Mouse (Mus musculus) MEL (cell line): ENCODE measurements around the gene Cdca3. TPM values are rescaled to one million over a fixed set of nuclear protein-coding genes. Genes with fewer than 3 reads are reported as not detected.
A peak's percentile ranks its signal among the peaks of the same experiment; 100 is the strongest.

ENCODE experiments used
- DNase-seq: peaks from one replicate; pipeline ENCODE4 v3.0.0; 2011; ENCODE audit warnings: low read depth, low spot score
- H3K27ac ChIP-seq: 2 replicates; pipeline ENCODE4 v1.5.1; 2012; ENCODE audit warnings: low read depth, mild to moderate bottlenecking, control low read depth, low read length, moderate library complexity; ENCODE audit not compliant: control insufficient read depth
- H3K27me3 ChIP-seq, 2 experiments: fragments of 150-350 bp in 1 of 2; sonication (generic) in 1 of 2; 2 replicates each; pipeline ENCODE4 v1.6.1; 2012; ENCODE audit warnings: low read length in 2 of 2, mild to moderate bottlenecking in 2 of 2, improper control_type of control experiment in 1 of 2, moderate library complexity in 1 of 2; ENCODE audit not compliant: insufficient read depth in 2 of 2, control insufficient read depth in 1 of 2
- H3K36me3 ChIP-seq, 2 experiments: 2 replicates each; pipeline ENCODE4 v1.6.1; 2012 to 2014; ENCODE audit warnings: low read length in 2 of 2, improper control_type of control experiment in 1 of 2, inconsistent platforms in 1 of 2, mild to moderate bottlenecking in 1 of 2; ENCODE audit not compliant: insufficient read depth in 2 of 2, control insufficient read depth in 1 of 2
- H3K4me1 ChIP-seq, 2 experiments: fragments of 150-350 bp in 1 of 2; sonication (generic) in 1 of 2; 2 replicates each; pipeline ENCODE4 v1.6.1; 2012; ENCODE audit warnings: low read length in 2 of 2, improper control_type of control experiment in 1 of 2, mild to moderate bottlenecking in 1 of 2; ENCODE audit not compliant: insufficient read depth in 2 of 2, control insufficient read depth in 1 of 2
- H3K4me3 ChIP-seq, 2 experiments: fragments of 150-350 bp in 1 of 2; sonication (generic) in 1 of 2; 2 replicates each; pipeline ENCODE4 v1.5.1; 2012; ENCODE audit warnings: low read depth in 2 of 2, low read length in 2 of 2, mild to moderate bottlenecking in 2 of 2, moderate library complexity in 2 of 2, control low read depth in 1 of 2, improper control_type of control experiment in 1 of 2; ENCODE audit not compliant: control insufficient read depth in 1 of 2, insufficient read depth in 1 of 2
- H3K79me2 ChIP-seq: 2 replicates; pipeline ENCODE4 v1.6.1; 2012; ENCODE audit warnings: mild to moderate bottlenecking, low read length, moderate library complexity; ENCODE audit not compliant: control insufficient read depth, poor library complexity, insufficient read depth
- H3K9ac ChIP-seq: 2 replicates; pipeline ENCODE4 v1.6.1; 2012; ENCODE audit warnings: low read depth, mild to moderate bottlenecking, control low read depth, low read length, moderate library complexity; ENCODE audit not compliant: control insufficient read depth, poor library complexity, severe bottlenecking
- H3K9me3 ChIP-seq: fragments of 150-350 bp; sonication (generic); replicated peaks from 2 replicates; pipeline ENCODE4 v1.6.1; 2012; ENCODE audit warnings: mild to moderate bottlenecking, low read length, improper control_type of control experiment, moderate library complexity; ENCODE audit not compliant: insufficient read depth
- BHLHE40 ChIP-seq: IDR thresholded peaks from 2 replicates; pipeline ENCODE4 v1.6.1; 2012; ENCODE audit warnings: low read depth, mild to moderate bottlenecking, inconsistent platforms, low read length, improper control_type of control experiment, borderline replicate concordance
- CHD1 ChIP-seq: IDR thresholded peaks from 2 replicates; pipeline ENCODE4 v1.6.1; 2012; ENCODE audit warnings: low read depth, mild to moderate bottlenecking, inconsistent platforms, low read length, improper control_type of control experiment
- CHD2 ChIP-seq: IDR thresholded peaks from 2 replicates; pipeline ENCODE4 v1.6.1; 2011; ENCODE audit warnings: low read length, improper control_type of control experiment
- CTCF ChIP-seq, 3 experiments: IDR thresholded peaks in 2 of 3; conservative IDR thresholded peaks in 1 of 3; 2 replicates each; pipeline ENCODE4 v1.5.1; 2011 to 2012; ENCODE audit warnings: low read length in 3 of 3, low read depth in 2 of 3, mild to moderate bottlenecking in 2 of 3, improper control_type of control experiment in 1 of 3, inconsistent platforms in 1 of 3, mixed read lengths in 1 of 3, moderate library complexity in 1 of 3; ENCODE audit not compliant: control insufficient read depth in 1 of 3, insufficient read depth in 1 of 3, poor library complexity in 1 of 3, severe bottlenecking in 1 of 3
- E2F4 ChIP-seq: IDR thresholded peaks from 2 replicates; pipeline ENCODE4 v1.6.1; 2011; ENCODE audit warnings: low read depth, low read length, improper control_type of control experiment, borderline replicate concordance
- ELF1 ChIP-seq: IDR thresholded peaks from 2 replicates; pipeline ENCODE4 v1.6.1; 2014; ENCODE audit warnings: low read depth, mild to moderate bottlenecking, inconsistent platforms, low read length, improper control_type of control experiment, moderate library complexity
- EP300 ChIP-seq, 2 experiments: IDR thresholded peaks; 2 replicates each; pipeline ENCODE4 v1.6.1; 2011; ENCODE audit warnings: improper control_type of control experiment in 2 of 2, low read length in 2 of 2, low read depth in 1 of 2, mild to moderate bottlenecking in 1 of 2
- ETS1 ChIP-seq: IDR thresholded peaks from 2 replicates; pipeline ENCODE4 v1.6.1; 2012; ENCODE audit warnings: low read depth, mild to moderate bottlenecking, inconsistent platforms, low read length, improper control_type of control experiment, moderate library complexity
- GABPA ChIP-seq: IDR thresholded peaks from 2 replicates; pipeline ENCODE4 v1.6.1; 2012; ENCODE audit warnings: low read depth, mild to moderate bottlenecking, inconsistent platforms, low read length, improper control_type of control experiment, moderate library complexity
- GATA1 ChIP-seq: IDR thresholded peaks from 2 replicates; pipeline ENCODE4 v1.6.1; 2011; ENCODE audit warnings: low read depth, low read length, improper control_type of control experiment
- JUND ChIP-seq: IDR thresholded peaks from 2 replicates; pipeline ENCODE4 v1.6.1; 2011; ENCODE audit warnings: low read depth, mild to moderate bottlenecking, improper control_type of control experiment, low read length
- KAT2A ChIP-seq: conservative IDR thresholded peaks from 2 replicates; pipeline ENCODE4 v1.6.1; 2012; ENCODE audit warnings: low read depth, low read length, improper control_type of control experiment, inconsistent platforms
- MAFK ChIP-seq: IDR thresholded peaks from 2 replicates; pipeline ENCODE4 v1.6.1; 2011; ENCODE audit warnings: low read depth, mild to moderate bottlenecking, low read length, improper control_type of control experiment, borderline replicate concordance
- MAX ChIP-seq: IDR thresholded peaks from 2 replicates; pipeline ENCODE4 v1.6.1; 2011; ENCODE audit warnings: low read length, improper control_type of control experiment
- MAZ ChIP-seq: IDR thresholded peaks from 2 replicates; pipeline ENCODE4 v1.6.1; 2012; ENCODE audit warnings: low read depth, mild to moderate bottlenecking, inconsistent platforms, low read length, improper control_type of control experiment
- MEF2A ChIP-seq: IDR thresholded peaks from 2 replicates; pipeline ENCODE4 v1.6.1; 2014; ENCODE audit warnings: low read depth, mild to moderate bottlenecking, inconsistent platforms, low read length, improper control_type of control experiment; ENCODE audit not compliant: poor library complexity, insufficient replicate concordance, severe bottlenecking; ENCODE audit errors: extremely low read depth
- MXI1 ChIP-seq: IDR thresholded peaks from 2 replicates; pipeline ENCODE4 v1.6.1; 2011; ENCODE audit warnings: mild to moderate bottlenecking, low read depth, low read length, improper control_type of control experiment
- MYB ChIP-seq: IDR thresholded peaks from 2 replicates; pipeline ENCODE4 v1.6.1; 2011; ENCODE audit warnings: mild to moderate bottlenecking, low read depth, low read length, improper control_type of control experiment
- MYC ChIP-seq: IDR thresholded peaks from 2 replicates; pipeline ENCODE4 v1.6.1; 2011; ENCODE audit warnings: low read depth, mild to moderate bottlenecking, low read length, improper control_type of control experiment, moderate library complexity
- NELFE ChIP-seq: IDR thresholded peaks from 2 replicates; pipeline ENCODE4 v1.6.1; 2011; ENCODE audit warnings: low read depth, low read length, improper control_type of control experiment
- NRF1 ChIP-seq: IDR thresholded peaks from 2 replicates; pipeline ENCODE4 v1.6.1; 2014; ENCODE audit warnings: low read depth, mild to moderate bottlenecking, inconsistent platforms, low read length, improper control_type of control experiment, moderate library complexity; ENCODE audit not compliant: poor library complexity, insufficient read depth, severe bottlenecking
- POLR2A ChIP-seq, 2 experiments: IDR thresholded peaks; 2 replicates each; pipeline ENCODE4 v1.6.1; 2011 to 2012; ENCODE audit warnings: low read length in 2 of 2, mild to moderate bottlenecking in 2 of 2, control low read depth in 1 of 2, improper control_type of control experiment in 1 of 2, low read depth in 1 of 2, moderate library complexity in 1 of 2; ENCODE audit not compliant: control insufficient read depth in 1 of 2, insufficient read depth in 1 of 2, poor library complexity in 1 of 2
- POLR2AphosphoS2 ChIP-seq: IDR thresholded peaks from 2 replicates; pipeline ENCODE4 v1.6.1; 2011; ENCODE audit warnings: low read length, improper control_type of control experiment
- POLR2AphosphoS5 ChIP-seq: IDR thresholded peaks from 2 replicates; pipeline ENCODE4 v1.6.1; 2012; ENCODE audit warnings: low read depth, borderline replicate concordance, mild to moderate bottlenecking, inconsistent platforms, low read length, moderate library complexity, mixed read lengths
- RAD21 ChIP-seq: IDR thresholded peaks from 2 replicates; pipeline ENCODE4 v1.6.1; 2011; ENCODE audit warnings: mild to moderate bottlenecking, low read depth, low read length, improper control_type of control experiment
- SIN3A ChIP-seq: IDR thresholded peaks from 2 replicates; pipeline ENCODE4 v1.6.1; 2012; ENCODE audit warnings: low read length, improper control_type of control experiment, inconsistent platforms
- SMC3 ChIP-seq: IDR thresholded peaks from 2 replicates; pipeline ENCODE4 v1.6.1; 2011; ENCODE audit warnings: low read depth, low read length, improper control_type of control experiment
- TAL1 ChIP-seq: IDR thresholded peaks from 2 replicates; pipeline ENCODE4 v1.6.1; 2012; ENCODE audit warnings: mild to moderate bottlenecking, inconsistent platforms, low read length, moderate library complexity, mixed read lengths
- TBP ChIP-seq: IDR thresholded peaks from 2 replicates; pipeline ENCODE4 v1.8.0; 2011; ENCODE audit warnings: low read depth, low read length, improper control_type of control experiment
- TCF12 ChIP-seq: IDR thresholded peaks from 2 replicates; pipeline ENCODE4 v1.6.1; 2014; ENCODE audit warnings: low read depth, mild to moderate bottlenecking, inconsistent platforms, low read length, improper control_type of control experiment, moderate library complexity
- UBTF ChIP-seq: IDR thresholded peaks from 2 replicates; pipeline ENCODE4 v1.6.1; 2012; ENCODE audit warnings: low read depth, mild to moderate bottlenecking, inconsistent platforms, low read length, improper control_type of control experiment, moderate library complexity, borderline replicate concordance; ENCODE audit not compliant: insufficient read depth
- USF1 ChIP-seq: IDR thresholded peaks from 2 replicates; pipeline ENCODE4 v1.6.1; 2014; ENCODE audit warnings: low read depth, mild to moderate bottlenecking, inconsistent platforms, low read length, improper control_type of control experiment, moderate library complexity
- USF2 ChIP-seq, 2 experiments: IDR thresholded peaks; 2 replicates each; pipeline ENCODE4 v1.6.1; 2011 to 2012; ENCODE audit warnings: improper control_type of control experiment in 2 of 2, low read length in 2 of 2, borderline replicate concordance in 1 of 2, inconsistent platforms in 1 of 2, low read depth in 1 of 2, mild to moderate bottlenecking in 1 of 2; ENCODE audit not compliant: insufficient read depth in 1 of 2
- ZC3H11A ChIP-seq: IDR thresholded peaks from 2 replicates; pipeline ENCODE4 v1.6.1; 2012; ENCODE audit warnings: low read depth, mild to moderate bottlenecking, inconsistent platforms, low read length, improper control_type of control experiment
- ZKSCAN1 ChIP-seq: IDR thresholded peaks from 2 replicates; pipeline ENCODE4 v1.6.1; 2012; ENCODE audit warnings: low read depth, mild to moderate bottlenecking, inconsistent platforms, low read length, improper control_type of control experiment, moderate library complexity
- ZMIZ1 ChIP-seq: IDR thresholded peaks from 2 replicates; pipeline ENCODE4 v1.6.1; 2012; ENCODE audit warnings: low read depth, mild to moderate bottlenecking, inconsistent platforms, low read length, improper control_type of control experiment, moderate library complexity
- ZNF384 ChIP-seq: IDR thresholded peaks from 2 replicates; pipeline ENCODE4 v1.6.1; 2012; ENCODE audit warnings: low read depth, mild to moderate bottlenecking, inconsistent platforms, low read length, improper control_type of control experiment
- polyA plus RNA-seq, 2 experiments: library from polyadenylated mRNA; stranded (reverse) in 1 of 2; unstranded in 1 of 2; fragments of >175 nt in 1 of 2; fragments of >200 nt in 1 of 2; gene quantifications; 2 replicates each; pipeline versions ENCODE4 v1.2.1 to v1.2.4; 2012; ENCODE audit warnings: low replicate concordance in 2 of 2, low read depth in 1 of 2; ENCODE audit not compliant: insufficient read length in 2 of 2, insufficient read depth in 1 of 2, missing spikeins in 1 of 2
- total RNA-seq: library from RNA; depleted of rRNA; stranded (reverse); fragments of 300-350 nt; gene quantifications from 2 replicates; pipeline ENCODE4 v1.2.3, GENCODE M21; 2012

The Cdca3 gene
- total and polyA plus RNA-seq, 3 experiments, result 54.5 to 185 TPM; not detected in 1

GRCm38 (mm10) chr6:124813496-124813895, 15.9 kb upstream of the Cdca3 start:
- peaks cover 6 to 11% of the 10 kb centered on the region in 2 experiments for H3K36me3 ChIP-seq
- peaks cover 19% of the 10 kb centered on the region for H3K79me2 ChIP-seq
- peaks cover 0 to 19% of the 10 kb centered on the region in 2 experiments; a peak in 3 of 4 replicates for H3K4me1 ChIP-seq
- H3K9ac ChIP-seq, result peak overlapping the region; percentile 73
- peak overlapping the region; percentile 72 to 78 for H3K4me3 ChIP-seq
- peak; percentile 90 for DNase-seq
- no peaks in the 10 kb centered on the region for H3K27me3 ChIP-seq
- peak overlapping the region; percentile 23 for H3K27ac ChIP-seq
- H3K9me3 ChIP-seq, result no peaks in the 10 kb centered on the region
- TF ChIP-seq MXI1, result peak; percentile 92
- no peak for TF ChIP-seq RAD21
- TF ChIP-seq CTCF (IDR thresholded peaks at IDR 0.05 in 2 of 3, conservative IDR thresholded peaks at IDR 0.05 in 1 of 3; ENCODE audit: control insufficient read depth in 1 of 3, insufficient read depth in 1 of 3, low read depth in 2 of 3, low read length in 3 of 3, poor library complexity in 1 of 3, severe bottlenecking in 1 of 3), result no peak
- TF ChIP-seq TAL1, result no peak
- TF ChIP-seq ELF1, result no peak
- no peak for TF ChIP-seq EP300 (IDR thresholded peaks at IDR 0.05; ENCODE audit: low read depth in 1 of 2, low read length in 2 of 2)
- no peak for TF ChIP-seq ZMIZ1
- 0 out of 2 replicates have a peak, but pooled peaks have one; percentile 14 for TF ChIP-seq TCF12
- TF ChIP-seq JUND, result no peak
- no peak for TF ChIP-seq ZKSCAN1
- TF ChIP-seq MYC, result peak; percentile 93
- TF ChIP-seq MYB, result no peak
- TF ChIP-seq TBP, result no peak
- TF ChIP-seq MAZ, result peak; percentile 57
- 0 out of 2 replicates have a peak, but pooled peaks have one; percentile 55 for TF ChIP-seq UBTF
- TF ChIP-seq MAX, result peak; percentile 93
- TF ChIP-seq E2F4, result peak; percentile 47; the same call in 1 of the 2 replicates
- TF ChIP-seq USF2 (IDR thresholded peaks at IDR 0.05; ENCODE audit: borderline replicate concordance in 1 of 2, insufficient read depth in 1 of 2, low read depth in 1 of 2, low read length in 2 of 2), result no peak
- no peak for TF ChIP-seq POLR2AphosphoS2
- TF ChIP-seq POLR2AphosphoS5, result no peak
- TF ChIP-seq ZNF384, result no peak
- peak; percentile 39; the same call in 1 of the 2 replicates for TF ChIP-seq SIN3A
- TF ChIP-seq ZC3H11A, result no peak
- TF ChIP-seq GATA1, result no peak
- peak; percentile 92 for TF ChIP-seq BHLHE40
- 0 out of 2 replicates have a peak, but pooled peaks have one; percentile 4 for TF ChIP-seq ETS1
- no peak for TF ChIP-seq NELFE
- peak; percentile 88 for TF ChIP-seq USF1
- TF ChIP-seq SMC3, result no peak
- TF ChIP-seq GABPA, result no peak
- TF ChIP-seq CHD1, result peak; percentile 44; the same call in 1 of the 2 replicates
- no peak for TF ChIP-seq CHD2
- TF ChIP-seq NRF1, result peak; percentile 77
- no peak for TF ChIP-seq MAFK
- TF ChIP-seq MEF2A, result no peak
- peak in 1 of 2 experiments; percentile 56; a peak in 2 of 4 replicates for TF ChIP-seq POLR2A (IDR thresholded peaks at IDR 0.05; ENCODE audit: control insufficient read depth in 1 of 2, insufficient read depth in 1 of 2, low read depth in 1 of 2, low read length in 2 of 2, poor library complexity in 1 of 2)
- TF ChIP-seq KAT2A, result no peak
